Mouse (Mus musculus) embryonic facial prominence, embryonic 13.5 days (tissue): Measurements from ENCODE around the gene Smim14. TPM values are rescaled to one million over a fixed set of nuclear protein-coding genes. Genes with fewer than 3 reads are reported as not detected.
"Not testable (repeated sequence)": the region's sequence is repeated elsewhere in the genome, so short reads cannot be mapped to it uniquely, and the experiment has no call there.

Source experiments
- ATAC-seq: fragments of 200-750 bp; cut with Nextera tagmentation; 2 replicates; pipeline ENCODE4 v1.8.0; 2017; ENCODE audit warnings: low read depth; ENCODE audit not compliant: insufficient number of reproducible peaks, insufficient read depth, low FRiP score, low TSS enrichment
- H3K27ac ChIP-seq: fragments of 300-500 bp; sonication (generic); 2 replicates; pipeline ENCODE4 v1.5.1; 2015; ENCODE audit warnings: moderate library complexity, mild to moderate bottlenecking, inconsistent platforms
- H3K27me3 ChIP-seq: fragments of 300-500 bp; sonication (generic); 2 replicates; pipeline ENCODE4 v1.6.1; 2015; ENCODE audit warnings: mild to moderate bottlenecking, inconsistent platforms
- H3K36me3 ChIP-seq: fragments of 300-500 bp; sonication (generic); 2 replicates; pipeline ENCODE4 v1.6.1; 2015; ENCODE audit warnings: mild to moderate bottlenecking, inconsistent platforms
- H3K4me1 ChIP-seq: fragments of 300-500 bp; sonication (generic); 2 replicates; pipeline ENCODE4 v1.6.1; 2015; ENCODE audit warnings: inconsistent platforms
- H3K4me2 ChIP-seq: fragments of 300-500 bp; sonication (generic); 2 replicates; pipeline ENCODE4 v1.6.1; 2015; ENCODE audit warnings: moderate library complexity, mild to moderate bottlenecking, inconsistent platforms
- H3K4me3 ChIP-seq: fragments of 300-500 bp; sonication (generic); 2 replicates; pipeline ENCODE4 v1.5.1; 2015; ENCODE audit warnings: mild to moderate bottlenecking, inconsistent platforms
- H3K9ac ChIP-seq: fragments of 300-500 bp; sonication (generic); 2 replicates; pipeline ENCODE4 v1.6.1; 2015; ENCODE audit warnings: mild to moderate bottlenecking, inconsistent platforms
- H3K9me3 ChIP-seq: fragments of 300-500 bp; sonication (generic); 2 replicates; pipeline ENCODE4 v1.6.1; 2016; ENCODE audit warnings: inconsistent platforms
- WGBS: fragments of 180-500 bp; shearing (Covaris S2); methylation state at CpG from one replicate; pipeline ENCODE4 v1.1.7; 2015; ENCODE audit warnings: mixed read lengths; 5-methylcytosine and 5-hydroxymethylcytosine counted together
- polyA plus RNA-seq: library from polyadenylated mRNA; unstranded; fragments of >200 nt; fragmentation: Nextera tagmentation; extraction: Ambion mirVana; gene quantifications from 2 replicates; pipeline ENCODE4 v1.2.1, GENCODE M21; 2015

Gene Smim14
- polyA plus RNA-seq, 1 experiment from 2014 or later: 102 TPM

DNA sequence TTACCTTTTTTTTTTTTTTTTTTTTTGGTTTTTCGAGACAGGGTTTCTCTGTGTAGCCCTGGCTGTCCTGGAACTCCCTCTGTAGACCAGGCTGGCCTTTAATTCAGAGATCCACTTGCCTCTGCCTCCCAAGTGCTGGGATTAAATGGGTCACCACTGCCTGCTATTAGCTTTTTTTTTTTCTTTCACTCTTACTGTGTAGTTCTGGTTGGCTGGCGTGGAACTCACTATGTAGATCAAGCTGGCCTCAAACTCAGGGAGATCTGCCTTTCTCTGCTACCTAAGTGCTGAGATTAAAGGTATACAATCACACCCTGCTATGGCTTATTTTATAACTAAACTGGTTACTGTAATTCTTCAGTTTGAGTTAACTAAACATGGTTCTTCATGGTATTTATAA is 50.5 kb downstream of the Smim14 start:
- H3K9me3 ChIP-seq: no peaks in the 10 kb centered on the region
- no peaks in the 10 kb centered on the region for H3K36me3 ChIP-seq
- no peak overlapping the region for H3K4me3 ChIP-seq
- 70% methylated on average over 2 of the region's 2 CpGs for whole genome bisulfite sequencing
- no peak overlapping the region for H3K27ac ChIP-seq
- H3K9ac ChIP-seq: no peak overlapping the region
- no peak for ATAC-seq
- no peaks in the 10 kb centered on the region for H3K27me3 ChIP-seq
- H3K4me1 ChIP-seq: peaks cover 15% of the 10 kb centered on the region
- H3K4me2 ChIP-seq: no peak overlapping the region

DNA sequence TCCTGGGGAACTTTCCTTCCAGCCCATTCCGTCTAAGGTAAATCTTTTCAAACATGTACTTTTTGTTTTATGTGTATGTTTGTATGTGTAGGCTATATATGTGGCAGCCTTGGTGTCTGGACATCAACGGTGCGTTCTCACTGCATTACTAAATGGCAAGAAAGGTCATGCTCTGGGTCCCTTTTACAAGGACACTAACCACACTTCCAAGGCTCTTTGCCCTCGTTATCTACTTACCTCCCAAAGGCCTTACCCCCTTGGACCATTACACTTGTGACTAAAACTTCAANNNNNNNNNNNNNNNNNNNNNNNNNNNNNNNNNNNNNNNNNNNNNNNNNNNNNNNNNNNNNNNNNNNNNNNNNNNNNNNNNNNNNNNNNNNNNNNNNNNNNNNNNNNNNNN is 54.0 kb downstream of the Smim14 start:
- WGBS: 89% methylated on average over 4 of the region's 4 CpGs
- H3K27ac ChIP-seq: no peak overlapping the region
- no peaks in the 10 kb centered on the region for H3K4me1 ChIP-seq
- no peak overlapping the region for H3K4me3 ChIP-seq
- no peaks in the 10 kb centered on the region for H3K9me3 ChIP-seq
- H3K4me2 ChIP-seq: no peak overlapping the region
- H3K27me3 ChIP-seq: no peaks in the 10 kb centered on the region
- no peak for ATAC-seq
- no peak overlapping the region for H3K9ac ChIP-seq
- H3K36me3 ChIP-seq: no peaks in the 10 kb centered on the region

DNA sequence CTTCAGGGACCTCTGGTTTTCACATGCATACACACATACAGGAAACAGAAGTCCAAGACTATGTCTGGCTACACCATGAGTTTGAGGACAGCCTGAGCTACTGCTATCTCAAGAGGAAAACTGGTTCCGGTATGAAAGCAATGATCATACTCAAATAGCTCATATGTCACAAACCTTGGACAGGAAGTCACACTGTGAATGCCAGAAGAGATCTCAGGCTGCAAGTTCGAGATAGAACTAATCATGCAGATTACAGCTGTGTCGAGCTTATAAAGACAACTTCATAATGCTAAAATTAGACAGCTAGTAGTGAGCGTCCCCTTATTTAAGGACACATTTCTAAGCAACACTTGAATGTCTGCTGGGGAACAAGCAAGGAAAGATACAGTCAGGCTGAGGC is 56.5 kb downstream of the Smim14 start:
- Histone ChIP-seq H3K4me2 (no peak overlapping the region), H3K9ac (no peak overlapping the region), H3K27me3 (no peaks in the 10 kb centered on the region), H3K4me1 (no peaks in the 10 kb centered on the region), H3K4me3 (no peak overlapping the region), H3K9me3 (no peaks in the 10 kb centered on the region), H3K27ac (no peak overlapping the region), H3K36me3 (no peaks in the 10 kb centered on the region)
- 79% methylated on average over 4 of the region's 4 CpGs for WGBS
- no peak for ATAC-seq

DNA sequence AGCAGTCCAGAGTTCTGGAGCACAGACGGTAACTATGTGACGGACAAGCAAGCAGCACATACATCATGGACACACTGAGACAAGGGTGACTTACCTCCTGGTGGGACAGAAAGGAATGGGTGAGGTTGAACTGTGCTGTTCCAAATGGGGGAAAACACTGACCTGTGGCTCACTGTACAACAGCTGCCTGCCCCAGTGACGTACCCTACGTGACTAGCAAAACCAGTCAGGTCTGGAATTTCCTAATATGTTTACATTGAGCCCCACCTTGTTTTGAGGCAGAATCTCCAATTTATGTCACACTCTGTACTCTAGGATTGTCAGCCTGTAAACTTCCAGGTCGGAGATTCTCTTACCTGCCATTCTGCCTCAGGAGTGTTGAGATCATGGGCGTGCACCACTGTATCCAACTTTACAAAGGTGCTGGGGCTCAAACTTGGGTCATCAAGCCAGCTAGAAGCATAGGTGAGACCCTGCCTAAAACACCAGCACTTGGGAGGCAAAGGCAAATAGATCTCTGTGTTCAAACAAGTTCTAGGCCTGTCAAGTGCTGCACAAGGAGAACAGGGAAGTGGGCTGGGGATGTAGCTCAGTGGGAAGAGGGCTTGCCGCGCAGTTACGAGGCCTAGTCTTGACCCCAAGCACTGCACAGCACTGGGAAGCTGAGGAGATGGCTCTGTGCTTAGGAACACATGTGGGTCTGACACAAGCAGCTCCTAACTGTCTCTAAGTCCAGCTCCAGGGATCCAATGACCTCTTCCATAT is 57.1 kb downstream of the Smim14 start:
- no peak overlapping the region for H3K27ac ChIP-seq
- H3K4me3 ChIP-seq: no peak overlapping the region
- H3K36me3 ChIP-seq: no peaks in the 10 kb centered on the region
- no peak overlapping the region for H3K9ac ChIP-seq
- H3K4me1 ChIP-seq: no peaks in the 10 kb centered on the region
- ATAC-seq: no peak
- H3K9me3 ChIP-seq: no peaks in the 10 kb centered on the region
- H3K4me2 ChIP-seq: no peak overlapping the region
- WGBS: 84% methylated on average over 9 of the region's 9 CpGs
- H3K27me3 ChIP-seq: no peaks in the 10 kb centered on the region

DNA sequence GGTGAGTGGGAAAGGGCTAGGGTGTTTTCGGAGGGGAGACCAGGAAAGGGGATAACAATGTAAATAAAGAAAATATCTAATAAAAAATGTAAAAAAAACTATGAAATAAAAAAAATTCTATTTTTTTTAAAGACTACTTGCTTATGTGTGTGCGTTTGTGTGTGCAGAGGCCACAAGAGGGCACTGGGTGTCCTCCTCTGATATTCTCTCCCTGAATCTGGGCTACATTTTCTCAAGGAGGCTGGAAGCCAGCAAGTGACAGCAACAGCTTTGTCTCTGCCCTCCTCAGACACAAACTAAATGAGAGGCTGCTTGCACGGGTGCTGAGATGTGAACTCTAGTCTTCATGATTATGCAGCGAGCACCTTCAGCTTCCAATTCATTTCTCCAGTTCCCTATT is 58.8 kb downstream of the Smim14 start:
- no peak overlapping the region for H3K4me2 ChIP-seq
- no peak overlapping the region for H3K4me3 ChIP-seq
- no peak overlapping the region for H3K27ac ChIP-seq
- H3K9me3 ChIP-seq: no peaks in the 10 kb centered on the region
- no peaks in the 10 kb centered on the region for H3K27me3 ChIP-seq
- H3K9ac ChIP-seq: no peak overlapping the region
- WGBS: 68% methylated on average over 4 of the region's 4 CpGs
- H3K4me1 ChIP-seq: no peaks in the 10 kb centered on the region
- H3K36me3 ChIP-seq: no peaks in the 10 kb centered on the region
- ATAC-seq: no peak

DNA sequence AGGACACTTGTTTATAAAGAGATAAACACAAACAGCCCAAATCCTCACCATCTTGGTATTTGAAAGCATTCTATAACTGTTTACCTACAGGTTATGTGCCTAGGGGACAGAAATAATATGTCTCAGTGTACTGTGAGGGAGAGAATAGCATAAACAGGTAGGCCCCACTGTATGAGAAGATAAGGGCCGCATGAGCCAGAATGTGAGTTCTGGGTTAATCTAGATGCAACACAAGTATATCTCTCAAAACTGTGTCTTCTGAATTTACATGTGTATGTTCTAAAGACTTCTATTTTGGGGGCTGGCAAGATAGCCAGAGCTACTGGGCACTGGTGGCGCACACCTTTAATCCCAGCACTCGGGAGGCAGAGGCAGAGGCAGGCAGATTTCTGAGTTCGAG is 60.2 kb downstream of the Smim14 start:
- not testable (repeated sequence) for H3K9ac ChIP-seq, H3K9me3 ChIP-seq, H3K27me3 ChIP-seq, H3K4me2 ChIP-seq, ATAC-seq, H3K4me1 ChIP-seq, H3K36me3 ChIP-seq, H3K4me3 ChIP-seq, H3K27ac ChIP-seq
- WGBS: 94% methylated on average over 4 of the region's 4 CpGs

DNA sequence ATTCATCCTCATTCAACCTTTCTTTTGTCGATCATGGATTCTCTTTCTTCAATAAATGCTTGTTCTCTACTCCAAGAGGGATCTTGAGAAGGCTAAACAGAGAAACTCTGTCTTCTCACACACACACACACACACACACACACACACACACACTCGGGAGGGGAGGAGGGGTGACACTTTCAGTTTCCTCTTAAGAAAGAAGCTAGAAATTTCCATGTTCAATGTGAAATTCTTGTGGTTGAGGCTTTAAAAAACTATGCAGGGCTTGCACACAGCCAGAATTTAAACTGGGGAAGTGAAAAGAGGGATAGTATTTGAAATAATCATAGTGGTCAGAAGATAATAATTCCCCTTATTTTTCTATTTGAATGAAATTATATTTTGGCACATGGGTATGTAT is 61.2 kb downstream of the Smim14 start:
- Histone ChIP-seq H3K4me1 (no peaks in the 10 kb centered on the region), H3K4me2 (no peak overlapping the region), H3K9ac (no peak overlapping the region), H3K9me3 (no peaks in the 10 kb centered on the region), H3K36me3 (no peaks in the 10 kb centered on the region), H3K27me3 (no peaks in the 10 kb centered on the region), H3K27ac (no peak overlapping the region), H3K4me3 (no peak overlapping the region)
- ATAC-seq: no peak
- 76% methylated on average over 2 of the region's 2 CpGs for WGBS

DNA sequence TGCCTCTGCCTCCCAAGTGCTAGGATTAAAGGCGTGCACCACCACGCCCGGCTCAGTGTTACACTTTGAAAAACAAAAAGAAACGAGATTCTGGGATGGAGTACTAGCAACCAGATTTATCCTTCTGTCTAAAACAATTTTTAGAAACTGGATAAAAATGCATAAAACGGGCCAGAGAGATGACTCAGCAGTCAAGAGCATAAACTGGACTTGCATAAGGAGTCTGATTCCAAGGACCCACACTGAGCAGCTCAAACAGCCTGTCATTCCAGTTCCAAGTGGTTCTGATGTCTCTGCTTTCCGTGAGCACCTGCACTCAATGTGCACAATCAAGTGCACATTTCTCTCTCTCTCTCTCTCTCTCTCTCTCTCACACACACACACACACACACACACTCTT is 67.2 kb downstream of the Smim14 start:
- H3K9ac ChIP-seq: no peak overlapping the region
- H3K4me3 ChIP-seq: no peak overlapping the region
- H3K4me1 ChIP-seq: no peaks in the 10 kb centered on the region
- no peak overlapping the region for H3K27ac ChIP-seq
- no peaks in the 10 kb centered on the region for H3K27me3 ChIP-seq
- 89% methylated on average over 6 of the region's 6 CpGs for WGBS
- ATAC-seq: no peak
- no peak overlapping the region for H3K4me2 ChIP-seq
- H3K36me3 ChIP-seq: peaks cover 35% of the 10 kb centered on the region
- peaks cover 6% of the 10 kb centered on the region; the same call in 1 of the 2 replicates for H3K9me3 ChIP-seq

DNA sequence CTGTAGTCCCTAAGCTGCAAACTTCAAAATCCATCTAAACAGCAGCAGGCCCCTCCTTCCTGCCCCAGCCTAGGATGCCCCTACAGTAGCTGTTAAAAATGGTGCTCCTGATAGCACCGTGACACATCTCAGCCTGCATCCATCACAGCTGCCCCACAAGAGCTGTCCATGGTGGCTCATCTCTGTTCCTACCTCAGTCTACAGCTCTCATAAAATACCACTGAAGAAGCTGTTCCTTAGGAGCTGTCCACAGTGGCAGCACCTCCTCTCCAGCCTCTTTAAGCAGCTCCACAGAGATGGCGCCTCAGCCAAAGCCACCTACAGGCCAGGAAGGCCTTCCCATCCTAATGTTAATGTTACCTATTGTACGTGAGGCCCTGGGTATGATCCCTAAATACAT is 70.1 kb downstream of the Smim14 start:
- WGBS: 62% methylated on average over 3 of the region's 3 CpGs
- Histone ChIP-seq H3K9me3 (peaks cover 6% of the 10 kb centered on the region; the same call in 1 of the 2 replicates), H3K27ac (no peak overlapping the region), H3K27me3 (no peaks in the 10 kb centered on the region), H3K36me3 (peaks cover 40% of the 10 kb centered on the region), H3K4me3 (no peak overlapping the region), H3K4me1 (no peaks in the 10 kb centered on the region), H3K9ac (no peak overlapping the region), H3K4me2 (no peak overlapping the region)
- ATAC-seq: no peak

DNA sequence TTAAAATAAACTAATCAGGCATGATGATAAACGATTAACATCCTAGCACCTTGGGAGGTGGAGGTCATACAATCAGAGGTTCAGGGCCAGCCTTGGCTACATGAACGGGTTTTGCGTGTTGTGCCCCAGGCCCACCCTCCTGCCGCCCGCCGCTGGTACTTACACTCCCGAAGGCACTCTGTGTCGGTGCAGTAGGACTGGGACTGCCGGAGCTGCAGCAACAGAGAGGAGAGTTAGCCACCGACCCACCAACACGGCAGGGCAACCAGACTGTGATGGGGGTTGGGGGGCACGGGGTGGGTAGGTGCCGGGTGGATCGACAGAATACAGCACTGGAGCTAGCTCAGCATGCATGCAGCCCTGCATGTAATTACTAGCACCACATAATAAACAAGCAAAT is 76.6 kb downstream of the Smim14 start:
- H3K4me1 ChIP-seq: peaks cover 26% of the 10 kb centered on the region
- H3K27me3 ChIP-seq: no peaks in the 10 kb centered on the region
- H3K27ac ChIP-seq: no peak overlapping the region
- no peak overlapping the region for H3K4me3 ChIP-seq
- H3K9me3 ChIP-seq: no peaks in the 10 kb centered on the region
- no peak for ATAC-seq
- peaks cover 20% of the 10 kb centered on the region for H3K36me3 ChIP-seq
- 89% methylated on average over 14 of the region's 14 CpGs for WGBS
- no peak overlapping the region for H3K9ac ChIP-seq
- no peak overlapping the region for H3K4me2 ChIP-seq

DNA sequence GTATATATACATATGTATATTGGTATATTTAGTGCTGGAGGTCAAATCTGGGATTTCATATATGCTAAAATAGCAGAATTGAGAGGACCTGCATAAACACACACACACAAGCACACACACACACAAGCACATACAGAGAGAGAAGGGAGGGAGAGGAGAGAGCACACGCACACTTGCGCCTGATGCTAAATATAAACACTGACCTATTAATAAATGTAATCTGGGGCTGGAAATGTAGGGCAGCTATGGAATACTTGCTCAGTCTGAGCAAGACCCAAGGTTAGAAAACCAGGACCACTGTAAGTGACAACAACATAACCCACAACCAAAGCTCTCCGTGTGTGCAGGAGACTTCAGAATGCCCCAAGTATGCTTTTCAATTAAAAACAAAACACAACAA is 77.5 kb downstream of the Smim14 start:
- no peak overlapping the region for H3K27ac ChIP-seq
- no peaks in the 10 kb centered on the region for H3K27me3 ChIP-seq
- H3K9me3 ChIP-seq: no peaks in the 10 kb centered on the region
- peaks cover 26% of the 10 kb centered on the region for H3K4me1 ChIP-seq
- no peak overlapping the region for H3K4me3 ChIP-seq
- H3K36me3 ChIP-seq: peaks cover 19% of the 10 kb centered on the region
- WGBS: 90% methylated on average over 3 of the region's 3 CpGs
- ATAC-seq: no peak
- H3K9ac ChIP-seq: no peak overlapping the region
- no peak overlapping the region for H3K4me2 ChIP-seq

DNA sequence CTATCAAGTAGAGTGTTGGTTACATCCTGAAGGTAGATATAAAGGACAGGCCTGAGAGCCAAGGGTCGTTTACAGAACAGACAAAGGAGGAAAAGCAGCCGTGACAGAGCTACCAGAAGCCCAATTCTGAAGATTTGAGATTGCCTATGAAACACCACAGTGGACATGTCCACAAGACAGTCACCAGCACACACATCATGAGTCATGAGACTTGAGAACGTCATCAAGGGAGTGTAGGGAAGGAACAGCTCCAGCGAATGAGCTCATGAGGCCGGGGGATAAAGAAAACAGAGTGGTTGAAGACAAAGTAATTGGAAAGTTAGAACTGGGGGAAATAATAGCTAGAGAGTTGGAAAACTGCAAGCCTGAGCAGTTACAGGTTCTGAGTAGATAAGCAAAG is 79.1 kb downstream of the Smim14 start:
- Histone ChIP-seq H3K4me3 (no peak overlapping the region), H3K9ac (no peak overlapping the region), H3K27me3 (no peaks in the 10 kb centered on the region), H3K36me3 (peaks cover 21% of the 10 kb centered on the region; the same call in 1 of the 2 replicates), H3K4me1 (peaks cover 26% of the 10 kb centered on the region), H3K4me2 (no peak overlapping the region), H3K27ac (peak overlapping the region; percentile 82), H3K9me3 (no peaks in the 10 kb centered on the region)
- WGBS: 70% methylated on average over 5 of the region's 5 CpGs
- no peak for ATAC-seq
